Mouse (Mus musculus) mature B cell (primary cell): ENCODE data around the gene Mroh3.

Source experiments
- in situ Hi-C: fragments of 300-500 bp; cut with MboI; formaldehyde crosslinking; loops from 2 replicates; pipeline ENCODE4 v1.14.3; 2019

Mroh3 gene

GRCm38 (mm10) chr1:136228328-136229039, 15.9 kb upstream of the Mroh3 start:
- in situ Hi-C loops = no loop called here

DNA sequence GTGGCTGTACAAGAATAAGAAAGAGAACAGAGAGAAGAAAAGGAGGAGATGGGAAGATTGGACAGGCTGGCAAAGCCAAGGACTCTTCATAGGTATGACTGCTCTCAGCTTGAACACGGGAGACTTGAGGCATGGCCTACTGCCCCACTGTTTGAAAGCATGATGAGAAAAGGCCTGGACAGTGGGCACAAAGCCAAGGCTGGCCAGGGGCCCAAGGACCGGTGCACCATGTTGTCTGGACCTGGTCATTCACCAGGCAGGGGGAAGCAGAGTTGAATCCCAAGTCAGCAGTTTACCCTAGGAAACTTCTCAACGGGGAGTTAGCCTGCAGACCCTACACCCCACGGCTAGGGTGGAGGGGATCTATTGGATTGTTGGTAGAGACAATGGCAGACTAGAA, 15.2 kb upstream of the Mroh3 start:
- in situ Hi-C loops = no loop called here

GRCm38 (mm10) chr1:136226626-136227025, 14.0 kb upstream of the Mroh3 start:
- in situ Hi-C loops = no loop called here

GRCm38 (mm10) chr1:136225846-136226245, 13.2 kb upstream of the Mroh3 start:
- in situ Hi-C loops = no loop called here

DNA sequence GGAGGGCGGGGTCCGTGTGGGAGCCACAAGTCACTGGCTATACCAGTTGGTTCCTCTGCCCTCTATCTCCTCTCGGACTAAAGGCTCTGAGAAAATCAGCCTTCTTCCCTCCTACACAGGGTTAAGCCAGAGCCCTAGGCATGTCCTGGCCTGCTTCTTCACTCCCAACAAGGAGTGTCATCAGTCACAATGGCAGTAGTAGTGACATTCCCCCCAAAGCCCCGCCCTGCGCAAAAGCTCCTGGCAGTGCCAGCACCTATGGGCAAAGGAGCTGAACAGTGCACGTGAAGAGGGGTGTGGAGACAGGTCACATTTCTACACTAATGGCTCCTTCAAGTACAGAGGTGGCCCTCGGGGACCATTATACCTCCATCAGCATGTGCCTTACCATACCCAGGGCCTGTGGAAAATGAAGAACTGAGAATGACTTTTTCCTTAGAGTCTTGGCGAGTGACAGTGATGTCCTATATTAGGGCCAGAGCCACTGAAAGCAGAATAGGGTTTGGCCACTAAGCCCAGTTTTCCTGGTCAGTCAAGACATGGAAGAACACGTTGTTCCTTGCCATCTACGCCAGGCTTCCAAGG, 11.2 kb upstream of the Mroh3 start:
- in situ Hi-C loops = no loop called here

DNA sequence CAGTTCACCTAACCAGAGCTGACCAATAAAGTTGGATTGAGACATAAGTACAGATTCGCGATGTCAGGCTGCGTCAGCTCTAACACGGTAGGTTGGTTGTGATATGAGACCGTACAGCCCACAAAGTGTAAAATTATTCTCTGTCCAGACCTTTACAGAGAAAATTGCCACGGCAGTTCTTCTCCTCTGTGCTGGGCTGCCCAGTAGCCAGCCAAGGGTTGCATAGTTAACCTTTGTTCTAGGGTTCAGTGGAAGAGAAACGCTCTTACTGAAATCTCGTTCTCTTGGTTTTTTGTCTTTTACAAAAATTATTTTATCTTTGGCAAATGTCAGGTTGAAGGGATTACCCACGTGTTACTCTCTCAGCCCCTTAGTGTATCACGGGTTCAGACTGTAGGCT, 9.8 kb upstream of the Mroh3 start:
- in situ Hi-C loops = no loop called here

GRCm38 (mm10) chr1:136220037-136220871, 7.6 kb upstream of the Mroh3 start:
- in situ Hi-C loops = no loop called here

GRCm38 (mm10) chr1:136214304-136214703, 1.7 kb upstream of the Mroh3 start:
- in situ Hi-C loops = no loop called here

DNA sequence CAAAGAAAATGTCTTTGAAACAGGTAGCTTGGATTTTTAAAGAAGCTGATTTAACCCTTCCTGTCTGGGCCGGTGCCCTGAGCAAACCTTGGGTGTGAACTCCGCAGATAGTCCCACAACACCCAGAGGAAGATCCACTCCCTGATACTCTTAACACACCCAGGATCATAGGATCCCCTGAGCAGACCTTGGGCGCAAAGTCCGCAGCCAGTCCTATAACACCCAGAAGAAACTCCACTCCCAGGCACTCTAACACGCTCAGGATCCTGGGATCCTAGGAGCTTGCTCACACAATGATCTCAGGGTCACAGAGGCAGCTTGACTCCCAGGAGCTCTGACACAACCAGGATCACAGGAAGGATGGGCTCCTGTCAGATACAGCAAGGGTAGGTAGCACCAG, 22.6 kb downstream of the Mroh3 start:
- in situ Hi-C loops = no loop called here

DNA sequence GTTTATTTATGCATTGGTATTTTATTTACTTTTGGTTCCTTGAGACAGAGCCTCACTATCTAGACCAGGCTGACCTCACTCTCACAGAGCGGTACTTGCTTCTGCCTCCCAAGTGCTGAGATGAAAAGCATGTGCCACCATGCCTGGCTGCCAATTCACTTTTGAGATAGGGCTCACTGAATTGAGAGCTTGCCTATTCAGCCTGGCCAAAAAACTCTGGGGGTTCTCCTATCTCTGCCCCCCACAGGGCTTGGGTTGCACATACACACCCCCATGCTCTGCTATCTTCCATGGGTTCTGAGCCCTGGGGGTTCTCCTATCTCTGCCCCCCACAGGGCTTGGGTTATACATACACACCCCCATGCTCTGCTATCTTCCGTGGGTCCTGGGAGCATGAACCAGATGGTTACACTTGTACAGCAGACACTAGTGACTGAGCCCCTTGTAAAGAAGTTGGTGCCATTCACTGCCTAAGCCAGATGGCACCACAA, 33.1 kb downstream of the Mroh3 start:
- in situ Hi-C loops = loop anchor here (10.0 kb wide), 1 partner anchor 65 kb away; no protein-coding TSS in a partner anchor

GRCm38 (mm10) chr1:136178741-136179140, 33.9 kb downstream of the Mroh3 start:
- in situ Hi-C loops = loop anchor here (10.0 kb wide), 1 partner anchor 64 kb away; no protein-coding TSS in a partner anchor

DNA sequence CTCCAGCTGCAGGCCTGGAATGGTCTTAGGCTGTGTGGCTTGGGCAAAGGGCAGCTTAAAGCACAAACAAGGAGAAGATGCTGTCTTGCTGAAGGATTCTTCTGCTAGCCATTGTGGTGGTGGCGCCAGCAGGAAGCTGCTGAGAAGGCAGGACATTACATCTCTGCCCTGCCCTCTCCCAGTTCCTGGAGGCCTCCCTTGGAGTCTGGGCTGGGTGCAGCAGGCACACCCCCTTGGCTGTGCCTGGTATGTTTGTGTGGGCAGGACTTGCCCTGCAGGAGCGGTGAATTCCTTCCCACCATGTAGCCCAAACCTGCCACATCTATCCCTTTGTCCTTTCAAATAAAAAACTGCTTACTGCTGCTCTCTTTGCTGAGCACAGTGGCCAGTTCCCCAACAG, 35.5 kb downstream of the Mroh3 start:
- in situ Hi-C loops = loop anchor here (10.0 kb wide), 1 partner anchor 62 kb away; no protein-coding TSS in a partner anchor

DNA sequence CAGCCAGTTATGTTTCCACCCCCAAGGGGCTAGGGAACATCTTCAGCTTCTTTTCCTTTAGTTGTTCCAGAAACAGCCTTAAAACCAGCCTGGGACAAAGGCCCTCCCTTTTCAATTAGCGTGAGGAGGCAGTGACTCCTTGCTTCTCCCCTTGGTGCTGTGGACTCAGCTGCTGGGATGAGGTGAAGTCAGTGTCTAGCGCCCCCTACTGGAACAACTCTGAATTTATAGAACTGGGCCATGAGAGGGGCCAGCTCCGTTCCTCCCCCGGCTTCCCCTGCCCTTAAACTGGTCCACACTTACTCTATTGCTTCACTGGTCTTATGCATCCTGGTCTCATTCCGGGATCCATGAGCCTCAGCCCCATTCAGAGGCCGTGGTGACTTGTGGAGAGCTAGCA, 37.4 kb downstream of the Mroh3 start:
- in situ Hi-C loops = loop anchor here (10.0 kb wide), 1 partner anchor 60 kb away; no protein-coding TSS in a partner anchor

DNA sequence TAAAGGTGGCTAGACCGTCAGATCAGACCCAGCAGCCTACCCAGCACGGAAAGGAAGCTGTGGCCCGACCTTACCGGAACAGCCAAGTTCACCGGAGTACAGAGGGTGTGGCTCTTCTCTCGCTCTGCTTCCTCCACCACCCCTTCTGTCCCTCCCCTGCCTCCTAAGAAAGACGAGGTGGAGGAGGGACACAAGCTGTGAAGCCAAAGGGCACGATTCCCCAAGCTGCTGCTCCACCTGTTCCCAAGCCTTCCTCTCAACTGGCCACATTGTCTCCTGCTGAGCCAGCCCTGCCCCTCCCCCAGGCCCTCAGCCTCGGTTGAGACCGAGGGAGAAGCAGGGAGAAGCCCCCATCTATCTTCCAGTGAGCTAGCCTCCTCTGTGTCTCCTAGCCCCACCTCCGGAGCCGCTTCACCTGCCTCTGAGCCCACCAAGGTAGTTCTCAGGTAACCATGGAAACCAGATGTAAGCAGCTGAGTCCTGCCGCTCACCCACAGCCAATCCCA, 38.5 kb downstream of the Mroh3 start:
- in situ Hi-C loops = loop anchor here (10.0 kb wide), 1 partner anchor 59 kb away; no protein-coding TSS in a partner anchor

DNA sequence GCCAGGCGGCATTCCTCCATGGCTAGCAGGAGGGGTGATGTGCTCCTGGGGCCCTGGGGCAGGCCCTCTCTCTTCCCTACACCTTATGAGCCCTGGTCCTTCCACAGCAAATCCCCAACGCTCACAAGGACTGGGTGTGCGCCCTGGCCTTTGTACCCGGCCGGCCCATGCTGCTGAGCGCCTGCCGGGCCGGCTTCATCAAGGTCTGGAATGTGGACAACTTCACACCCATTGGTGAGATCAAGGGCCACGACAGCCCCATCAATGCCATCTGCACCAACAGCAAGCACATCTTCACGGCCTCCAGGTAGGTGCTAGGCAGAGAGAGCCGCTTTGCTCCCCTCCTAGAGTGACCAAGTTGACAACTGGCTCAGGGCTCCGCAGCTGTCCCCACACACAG, 39.9 kb downstream of the Mroh3 start:
- in situ Hi-C loops = loop anchor here (10.0 kb wide), 1 partner anchor 58 kb away; no protein-coding TSS in a partner anchor

GRCm38 (mm10) chr1:136170109-136170508, 42.5 kb downstream of the Mroh3 start:
- in situ Hi-C loops = loop anchor here (10.0 kb wide), 1 partner anchor 55 kb away; no protein-coding TSS in a partner anchor

DNA sequence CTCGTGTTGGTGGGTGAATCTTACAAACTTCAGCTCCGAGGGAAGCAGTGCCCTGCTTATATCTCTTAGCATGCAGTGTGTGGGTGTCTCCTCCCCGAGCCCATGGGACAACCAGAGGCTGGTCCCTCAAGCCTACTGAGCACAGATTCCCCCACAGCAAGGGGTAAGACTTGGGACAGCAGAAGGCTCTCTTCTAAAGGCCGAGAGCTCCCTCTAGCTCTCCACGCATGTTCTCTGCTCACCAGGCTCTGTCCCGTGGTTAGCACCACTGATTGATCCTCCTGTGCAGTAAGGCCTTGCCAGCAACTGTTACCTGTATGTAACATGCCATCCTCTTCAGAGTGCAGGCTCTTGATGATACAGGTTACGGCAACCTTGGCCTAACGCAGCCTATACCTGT, 45.0 kb downstream of the Mroh3 start:
- in situ Hi-C loops = no loop called here

DNA sequence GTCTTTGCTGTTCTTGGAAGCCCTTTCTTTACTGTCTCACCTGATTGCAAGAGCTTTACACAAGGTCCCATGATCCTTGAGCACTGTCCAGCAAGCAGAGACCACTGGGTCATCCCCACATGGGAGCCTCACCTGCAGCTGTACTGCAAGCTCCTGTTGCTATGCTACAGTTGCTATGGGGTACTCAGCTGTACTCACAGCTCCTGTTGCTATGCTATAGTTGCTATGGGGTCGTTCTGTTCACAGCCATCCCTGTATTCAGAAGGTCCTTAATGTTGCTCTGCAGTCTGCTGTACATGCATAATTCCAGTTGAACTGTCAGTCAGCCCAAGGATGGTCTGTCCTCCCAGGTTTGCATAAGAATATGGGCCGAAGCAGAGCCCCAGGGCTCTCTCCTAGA, 47.2 kb downstream of the Mroh3 start:
- in situ Hi-C loops = no loop called here

DNA sequence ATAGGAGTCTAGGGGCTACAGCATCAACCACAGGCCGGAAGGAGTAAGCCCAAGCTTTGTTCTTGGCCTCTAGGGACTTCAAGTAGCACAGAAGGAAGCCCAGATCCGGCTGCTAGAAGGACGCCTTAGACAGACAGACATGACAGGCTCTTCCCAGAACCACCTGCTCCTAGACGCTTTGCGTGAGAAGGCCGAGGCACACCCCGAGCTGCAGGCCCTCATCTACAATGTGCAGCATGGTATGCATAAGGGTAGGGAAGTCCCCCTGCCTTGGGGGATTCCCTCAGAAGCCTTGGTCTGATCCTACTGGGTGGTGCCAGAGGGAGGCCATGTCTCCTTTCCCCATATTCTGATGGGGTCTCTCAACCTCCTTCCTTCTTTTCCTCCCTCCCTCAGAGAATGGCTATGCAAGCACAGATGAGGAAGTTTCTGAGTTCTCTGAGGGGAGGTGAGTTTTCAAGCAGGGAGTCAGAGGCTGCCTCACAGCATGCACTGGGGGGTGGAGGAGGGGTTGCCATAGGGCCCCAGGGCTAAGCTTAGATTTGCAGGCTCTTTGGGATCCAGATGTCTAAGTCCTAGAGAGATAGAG, 51.2 kb downstream of the Mroh3 start:
- in situ Hi-C loops = no loop called here

- in situ Hi-C loops = no loop called here
Observed at GRCm38 (mm10) chr1:136160930-136161329, 51.7 kb downstream of the Mroh3 start.

DNA sequence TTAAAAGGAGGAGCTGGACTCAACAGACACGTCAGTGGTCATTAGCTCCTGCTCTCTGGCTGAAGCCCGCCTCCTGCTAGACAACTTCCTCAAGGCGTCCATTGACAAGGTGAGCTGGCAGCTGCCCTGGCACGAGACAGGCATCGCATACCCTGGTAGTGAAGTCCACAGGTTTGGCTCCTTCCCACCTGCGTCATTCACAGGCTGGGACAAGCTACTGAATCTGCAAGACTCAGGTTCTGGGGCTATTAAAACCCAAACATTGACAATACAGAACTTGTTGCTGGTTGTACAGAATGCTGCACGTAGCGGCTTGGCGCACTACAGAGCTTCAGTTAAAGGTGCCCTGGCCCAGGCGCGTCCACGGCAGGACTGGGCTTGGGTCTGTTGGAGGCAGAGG, 52.3 kb downstream of the Mroh3 start:
- in situ Hi-C loops = no loop called here

GRCm38 (mm10) chr1:136159830-136160229, 52.8 kb downstream of the Mroh3 start:
- in situ Hi-C loops = no loop called here
